Mouse (Mus musculus) thymus, adult 2 months (tissue): Measurements from ENCODE around the gene Tsks.

Source experiments
- CTCF ChIP-seq: fragments of 200-500 bp; IDR thresholded peaks from 2 replicates; pipeline ENCODE4 v1.5.1; 2012; ENCODE audit warnings: mild to moderate bottlenecking, control low read depth, low read length, moderate library complexity, borderline replicate concordance; ENCODE audit not compliant: control insufficient read depth, poor library complexity, insufficient read depth; ENCODE audit errors: extremely low read depth
- POLR2A ChIP-seq: fragments of 200-500 bp; IDR thresholded peaks from 2 replicates; pipeline ENCODE4 v1.6.1; 2012; ENCODE audit warnings: mild to moderate bottlenecking, low read length, control low read depth, moderate library complexity; ENCODE audit not compliant: control insufficient read depth, poor library complexity, insufficient read depth; ENCODE audit errors: extremely low read depth

- TF ChIP-seq CTCF (no peak), POLR2A (no peak; the same call in 1 of the 2 replicates)
Observed at GRCm38 (mm10) chr7:44986879-44987718, 44.1 kb downstream of the Tsks start.
